Mouse (Mus musculus) E14TG2a.4 (cell line): ENCODE measurements at regions not wholly inside any gene's neighbourhood (a gene's known extent, or its start where the extent isn't known, plus 50 kb on each side); places are given as distances from the start of the nearest gene placed in this dataset.

Experiments
- CTCF ChIP-seq: conservative IDR thresholded peaks from 2 replicates; pipeline ENCODE4 v1.5.1; 2014; ENCODE audit warnings: low read length
- NANOG ChIP-seq: IDR thresholded peaks from 2 replicates; pipeline ENCODE4 v1.6.1; 2014; ENCODE audit warnings: borderline replicate concordance, low read length, mixed read lengths
- POU5F1 ChIP-seq: IDR thresholded peaks from 2 replicates; pipeline ENCODE4 v1.6.1; 2014; ENCODE audit warnings: low read length, borderline replicate concordance

- TF ChIP-seq CTCF (no peak), POU5F1 (no peak), NANOG (no peak)
Measured at GRCm38 (mm10) chr7:122839091-122839490, 126.4 kb upstream of the Rbbp6 start.
